Mouse (Mus musculus) ES-E14 (cell line): ENCODE results near the gene Trp53.

Source experiments
- CHD2 ChIP-seq: IDR thresholded peaks from 2 replicates; pipeline ENCODE4 v1.6.1; 2014; ENCODE audit warnings: mild to moderate bottlenecking, low read depth, low read length, inconsistent platforms
- ZC3H11A ChIP-seq: IDR thresholded peaks from 2 replicates; pipeline ENCODE4 v1.6.1; 2012; ENCODE audit warnings: low read depth, mild to moderate bottlenecking, inconsistent platforms, low read length, borderline replicate concordance
- ZNF384 ChIP-seq: IDR thresholded peaks from 2 replicates; pipeline ENCODE4 v1.6.1; 2012; ENCODE audit warnings: low read depth, low read length, inconsistent platforms

DNA sequence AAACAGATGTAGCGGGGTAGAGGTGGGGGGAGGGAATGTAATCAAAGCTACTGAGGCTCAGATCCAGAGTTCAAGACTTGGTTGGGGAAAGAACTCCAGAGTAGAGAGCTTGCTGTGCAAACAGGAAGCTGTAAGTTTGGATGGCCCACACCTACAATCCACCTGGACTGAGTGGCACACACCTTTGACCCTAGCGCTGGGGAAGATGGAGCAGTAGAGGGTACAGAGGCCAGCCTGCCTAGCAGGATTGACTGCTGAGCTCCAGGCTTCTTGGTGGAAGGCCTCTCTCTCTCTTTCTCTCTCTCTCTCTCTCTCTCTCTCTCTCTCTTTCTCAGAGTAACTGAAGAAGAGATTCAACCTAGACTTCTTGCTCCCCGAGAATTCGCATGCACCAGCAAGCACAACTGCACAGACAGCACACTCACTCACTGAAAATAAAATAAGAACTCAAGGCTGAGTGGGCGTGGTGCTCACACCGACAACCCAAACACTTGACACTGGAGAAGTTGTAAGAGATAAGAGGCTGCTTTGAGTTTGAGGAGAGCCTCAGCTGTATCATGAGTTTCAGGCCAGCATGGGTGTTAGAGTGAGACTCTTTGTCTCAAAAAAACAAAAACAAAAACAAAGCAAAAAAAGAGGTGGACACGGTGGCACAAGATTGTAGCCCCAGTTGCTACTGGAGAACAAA, 40.4 kb downstream of the Trp53 start:
- TF ChIP-seq ZC3H11A = no peak
- no peak for TF ChIP-seq ZNF384
- TF ChIP-seq CHD2 = no peak
